Mouse (Mus musculus) heart, embryonic 12.5 days (tissue): Measurements from ENCODE around the gene Olfr330. TPM values are rescaled to one million over a fixed set of nuclear protein-coding genes. Genes with fewer than 3 reads are reported as not detected.

Source experiments
- ATAC-seq: fragments of 200-750 bp; cut with Nextera tagmentation; 2 replicates; pipeline ENCODE4 v1.8.0; 2017; ENCODE audit warnings: moderate TSS enrichment, moderate library complexity; ENCODE audit not compliant: insufficient number of reproducible peaks, low FRiP score
- H3K27ac ChIP-seq: fragments of 300-500 bp; sonication (generic); 2 replicates; pipeline ENCODE4 v1.5.1; 2016; ENCODE audit warnings: mild to moderate bottlenecking, moderate library complexity; ENCODE audit not compliant: poor library complexity, severe bottlenecking
- H3K27me3 ChIP-seq: fragments of 300-500 bp; sonication (generic); replicated peaks from 2 replicates; pipeline ENCODE4 v1.6.1; 2016; ENCODE audit warnings: mild to moderate bottlenecking, moderate library complexity
- H3K36me3 ChIP-seq: fragments of 300-500 bp; sonication (generic); 2 replicates; pipeline ENCODE4 v1.6.1; 2016; ENCODE audit warnings: mild to moderate bottlenecking, moderate library complexity
- H3K4me1 ChIP-seq: fragments of 300-500 bp; sonication (generic); replicated peaks from 2 replicates; pipeline ENCODE4 v1.6.1; 2016; ENCODE audit warnings: mild to moderate bottlenecking
- H3K4me2 ChIP-seq: fragments of 300-500 bp; sonication (generic); 2 replicates; pipeline ENCODE4 v1.6.1; 2016; ENCODE audit warnings: mild to moderate bottlenecking, moderate library complexity
- H3K4me3 ChIP-seq: fragments of 300-500 bp; sonication (generic); 2 replicates; pipeline ENCODE4 v1.5.1; 2016; ENCODE audit warnings: mild to moderate bottlenecking
- H3K9ac ChIP-seq: fragments of 300-500 bp; sonication (generic); 2 replicates; pipeline ENCODE4 v1.6.1; 2016; ENCODE audit warnings: mild to moderate bottlenecking, moderate library complexity
- H3K9me3 ChIP-seq: fragments of 300-500 bp; sonication (generic); replicated peaks from 2 replicates; pipeline ENCODE4 v1.6.1; 2016; ENCODE audit warnings: mild to moderate bottlenecking, moderate library complexity
- WGBS: fragments of 180-500 bp; shearing (Covaris S2); methylation state at CpG from one replicate; pipeline ENCODE4 v1.1.7; 2016; 5-methylcytosine and 5-hydroxymethylcytosine counted together
- polyA plus RNA-seq: library from polyadenylated mRNA; unstranded; fragments of >200 nt; fragmentation: Nextera tagmentation; extraction: Ambion mirVana; gene quantifications from 2 replicates; pipeline ENCODE4 v1.2.1, GENCODE M21; 2016

Olfr330 gene
- polyA plus RNA-seq, 1 experiment from 2014 or later: not detected

DNA sequence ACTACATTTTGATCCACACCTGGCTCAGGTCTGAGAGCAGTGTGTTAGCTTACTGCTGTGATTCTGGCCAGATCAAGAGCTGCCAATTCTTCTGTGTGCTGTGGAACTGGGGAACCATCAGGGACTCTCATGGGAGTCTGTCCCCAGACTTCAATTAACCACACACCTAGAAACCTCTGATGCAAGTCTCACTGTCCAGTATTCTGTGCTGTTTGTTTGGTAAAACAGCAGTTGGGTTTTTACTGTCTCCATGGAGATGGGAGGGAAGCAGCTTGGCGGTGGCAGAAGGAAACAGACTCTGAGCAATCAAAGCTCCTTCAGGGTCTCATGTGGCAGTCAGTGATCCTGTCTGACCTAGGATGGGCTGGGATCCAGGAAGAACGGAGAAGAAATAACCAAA, 42.2 kb downstream of the Olfr330 start, which contains the start of gene Olfr332:
TSS of gene Olfr332 (minus strand) at position 101 of the 400 bp plus-strand sequence.
- Histone ChIP-seq H3K9me3 (no peaks in the 10 kb centered on the region), H3K27me3 (no peaks in the 10 kb centered on the region), H3K4me1 (no peaks in the 10 kb centered on the region), H3K4me2 (no peak within 1 kb of the TSS), H3K27ac (no peak within 1 kb of the TSS), H3K9ac (no peak within 1 kb of the TSS), H3K4me3 (no peak within 1 kb of the TSS), H3K36me3 (no peaks in the 10 kb centered on the region)
- WGBS: 81% methylated on average over 2 of the region's 2 CpGs
- ATAC-seq: no peak

Other genes with a start within 250 kb of the Olfr330 start
- 14.9 and 15.5 TPM in 2 replicates for gene Zfp692, start 227.8 kb downstream of the Olfr330 start, polyA plus RNA-seq
- 32.4 and 33.6 TPM in 2 replicates for gene Zfp672, start 204.5 kb downstream of the Olfr330 start, polyA plus RNA-seq
- 26.6 and 27.8 TPM in 2 replicates for gene Sh3bp5l, start 204.1 kb downstream of the Olfr330 start, polyA plus RNA-seq
- gene Lypd8, start 155.8 kb downstream of the Olfr330 start, polyA plus RNA-seq: not detected in 2 replicates
- not detected in 2 replicates for gene 1810065E05Rik, start 113.7 kb downstream of the Olfr330 start, polyA plus RNA-seq
- not detected in 2 replicates for gene Gm12253, start 102.3 kb downstream of the Olfr330 start, polyA plus RNA-seq
- gene Lypd9, start 81.9 kb downstream of the Olfr330 start, polyA plus RNA-seq: not detected in 2 replicates
- not detected in 2 replicates for gene Olfr30, start 72.6 kb downstream of the Olfr330 start, polyA plus RNA-seq
- not detected in 2 replicates for gene Olfr332, start 42.3 kb downstream of the Olfr330 start, polyA plus RNA-seq
- gene Olfr331, start 32.3 kb downstream of the Olfr330 start, polyA plus RNA-seq: not detected in 2 replicates
- gene Olfr329-ps, start 11.6 kb upstream of the Olfr330 start, polyA plus RNA-seq: not detected in 2 replicates
- not detected in 2 replicates for gene Olfr328, start 20.8 kb upstream of the Olfr330 start, polyA plus RNA-seq
- gene Olfr224, start 35.7 kb upstream of the Olfr330 start, polyA plus RNA-seq: not detected in 2 replicates
- not detected in 2 replicates for gene Olfr325, start 42.9 kb upstream of the Olfr330 start, polyA plus RNA-seq
- gene Olfr324, start 60.3 kb upstream of the Olfr330 start, polyA plus RNA-seq: not detected in 2 replicates
- gene 2210407C18Rik, start 81.2 kb upstream of the Olfr330 start, polyA plus RNA-seq: not detected in 2 replicates
- not detected in 2 replicates for gene Olfr323, start 95.7 kb upstream of the Olfr330 start, polyA plus RNA-seq
- 1.5 and 2.0 TPM in 2 replicates for gene Trim58, start 105.6 kb upstream of the Olfr330 start, polyA plus RNA-seq
- gene Olfr322, start 123.9 kb upstream of the Olfr330 start, polyA plus RNA-seq: not detected in 2 replicates
- not detected in 2 replicates for gene Olfr320, start 146.3 kb upstream of the Olfr330 start, polyA plus RNA-seq
- gene Olfr319, start 164.3 kb upstream of the Olfr330 start, polyA plus RNA-seq: not detected in 2 replicates
- not detected in 2 replicates for gene Olfr318, start 189.2 kb upstream of the Olfr330 start, polyA plus RNA-seq
- gene Olfr317, start 204.4 kb upstream of the Olfr330 start, polyA plus RNA-seq: not detected in 2 replicates
- not detected in 2 replicates for gene Olfr316, start 217.9 kb upstream of the Olfr330 start, polyA plus RNA-seq
- gene Olfr315, start 238.4 kb upstream of the Olfr330 start, polyA plus RNA-seq: not detected in 2 replicates
- 0.10 TPM in 1 of 2 replicates, not detected in the other for gene Olfr314, start 248.1 kb upstream of the Olfr330 start, polyA plus RNA-seq